Mouse (Mus musculus) cerebellum, adult 9-11 months (tissue): Measurements from ENCODE around the gene Sned1.
"Not testable (repeated sequence)": the region's sequence is repeated elsewhere in the genome, so short reads cannot be mapped to it uniquely, and the experiment has no call there.

ENCODE experiments used
- DNase-seq: peaks from one replicate; pipeline ENCODE4 v3.0.0; 2022

The Sned1 gene

GRCm38 (mm10) chr1:93229626-93230025, 6.0 kb upstream of the Sned1 start:
- no peak for DNase-seq

GRCm38 (mm10) chr1:93236545-93236924, 894 bp downstream of the Sned1 start:
- DNase-seq = no peak

GRCm38 (mm10) chr1:93237676-93238075, 2.0 kb downstream of the Sned1 start:
- DNase-seq = no peak

- no peak for DNase-seq
Measured at GRCm38 (mm10) chr1:93238201-93238600, 2.6 kb downstream of the Sned1 start.

GRCm38 (mm10) chr1:93245936-93246335, 10.3 kb downstream of the Sned1 start:
- DNase-seq = no peak

- DNase-seq = no peak
Measured at GRCm38 (mm10) chr1:93252586-93252985, 16.9 kb downstream of the Sned1 start.

GRCm38 (mm10) chr1:93255761-93256160, 20.1 kb downstream of the Sned1 start:
- no peak for DNase-seq

- DNase-seq = no peak
Measured at GRCm38 (mm10) chr1:93257560-93257959, 21.9 kb downstream of the Sned1 start.

- no peak for DNase-seq
Measured at GRCm38 (mm10) chr1:93267207-93267606, 31.6 kb downstream of the Sned1 start.

- DNase-seq = no peak
Measured at GRCm38 (mm10) chr1:93268246-93268645, 32.6 kb downstream of the Sned1 start.

- no peak for DNase-seq
Measured at GRCm38 (mm10) chr1:93270516-93271240, 35.0 kb downstream of the Sned1 start.

GRCm38 (mm10) chr1:93271751-93272150, 36.1 kb downstream of the Sned1 start:
- no peak for DNase-seq

GRCm38 (mm10) chr1:93272409-93272821, 36.8 kb downstream of the Sned1 start:
- DNase-seq = no peak

GRCm38 (mm10) chr1:93275561-93275960, 39.9 kb downstream of the Sned1 start:
- no peak for DNase-seq

- DNase-seq = no peak
Measured at GRCm38 (mm10) chr1:93277041-93277440, 41.4 kb downstream of the Sned1 start.

GRCm38 (mm10) chr1:93289678-93290214, 54.1 kb downstream of the Sned1 start:
- no peak for DNase-seq

- DNase-seq = no peak
Measured at GRCm38 (mm10) chr1:93290956-93291355, 55.3 kb downstream of the Sned1 start.

- no peak for DNase-seq
Measured at GRCm38 (mm10) chr1:93291591-93291990, 56.0 kb downstream of the Sned1 start.

GRCm38 (mm10) chr1:93292006-93292405, 56.4 kb downstream of the Sned1 start:
- no peak for DNase-seq

GRCm38 (mm10) chr1:93294491-93294890, 58.9 kb downstream of the Sned1 start:
- not testable (repeated sequence) for DNase-seq

GRCm38 (mm10) chr1:93299791-93300190, 64.2 kb downstream of the Sned1 start:
- no peak for DNase-seq

GRCm38 (mm10) chr1:93300578-93300977, 64.9 kb downstream of the Sned1 start:
- no peak for DNase-seq

GRCm38 (mm10) chr1:93305581-93306337, 70.1 kb downstream of the Sned1 start, which contains the start of gene Mterf4:
Mterf4 (minus strand) TSS chr1:93305915.
- DNase-seq = peak; percentile 83

- no peak for DNase-seq
Measured at GRCm38 (mm10) chr1:93323973-93324372, 88.3 kb downstream of the Sned1 start.
